Mouse (Mus musculus): Measurements from ENCODE around the gene Gm29427.

GRCm38 (mm10) chr1:130740227-130740648 lies 24.6 kb upstream of the Gm29427 start:
- no peak for TF ChIP-seq CTCF (conservative IDR thresholded peaks at IDR 0.05; ENCODE audit: low read length)
- no peak for TF ChIP-seq POU5F1 (IDR thresholded peaks at IDR 0.05; ENCODE audit: borderline replicate concordance, low read length)
- TF ChIP-seq NANOG (IDR thresholded peaks at IDR 0.05; ENCODE audit: borderline replicate concordance, low read length): no peak
